Mouse (Mus musculus) left cerebral cortex, adult 18-20 months (tissue): ENCODE data around the gene Ankrd52. TPM values are rescaled to one million over a fixed set of nuclear protein-coding genes. Genes with fewer than 3 reads are reported as not detected.

Experiments
- DNase-seq, 2 experiments: peaks; one replicate each; pipeline ENCODE4 v3.0.0; 2021 to 2022; ENCODE audit warnings: low spot score in 2 of 2, mixed read lengths in 1 of 2
- total RNA-seq, 2 experiments: library from RNA; stranded (reverse); gene quantifications; 2 replicates each; pipeline ENCODE4 v1.2.3; 2021

Ankrd52 gene
- total RNA-seq, 2 experiments from 2014 or later = 51.0 to 52.2 TPM

- peak; percentile 86 to 94 for DNase-seq
Measured at GRCm38 (mm10) chr10:128368402-128369217, 8.3 kb upstream of the Ankrd52 start, which contains the start of gene Coq10a. TSS of gene Coq10a (minus strand) at chr10:128368997.

- DNase-seq = no peak
Measured at GRCm38 (mm10) chr10:128369218-128369543, 7.7 kb upstream of the Ankrd52 start.

- no peak for DNase-seq
Measured at GRCm38 (mm10) chr10:128369599-128369998, 7.3 kb upstream of the Ankrd52 start.

- no peak for DNase-seq
Measured at GRCm38 (mm10) chr10:128370021-128370420, 6.9 kb upstream of the Ankrd52 start.

GRCm38 (mm10) chr10:128370601-128371000 lies 6.3 kb upstream of the Ankrd52 start:
- DNase-seq = no peak

GRCm38 (mm10) chr10:128372142-128372541 lies 4.8 kb upstream of the Ankrd52 start:
- DNase-seq = no peak

- no peak for DNase-seq
Measured at GRCm38 (mm10) chr10:128372989-128373748, 3.7 kb upstream of the Ankrd52 start.

- no peak for DNase-seq
Measured at GRCm38 (mm10) chr10:128374393-128374792, 2.5 kb upstream of the Ankrd52 start.

- DNase-seq = no peak
Measured at GRCm38 (mm10) chr10:128376099-128376454, 838 bp upstream of the Ankrd52 start.

- peak in 1 of 2 experiments; percentile 31 for DNase-seq
Measured at GRCm38 (mm10) chr10:128377222-128377939, 466 bp downstream of the Ankrd52 start.

- no peak for DNase-seq
Measured at GRCm38 (mm10) chr10:128377940-128378448, 1.1 kb downstream of the Ankrd52 start.

- no peak for DNase-seq
Measured at GRCm38 (mm10) chr10:128378462-128378861, 1.5 kb downstream of the Ankrd52 start.

- no peak for DNase-seq
Measured at GRCm38 (mm10) chr10:128379260-128379659, 2.3 kb downstream of the Ankrd52 start.

GRCm38 (mm10) chr10:128380565-128380964 lies 3.6 kb downstream of the Ankrd52 start:
- DNase-seq = no peak

- no peak for DNase-seq
Measured at GRCm38 (mm10) chr10:128382482-128382881, 5.6 kb downstream of the Ankrd52 start.

- DNase-seq = no peak
Measured at GRCm38 (mm10) chr10:128385902-128386301, 9.0 kb downstream of the Ankrd52 start.

GRCm38 (mm10) chr10:128388941-128389340 lies 12.0 kb downstream of the Ankrd52 start:
- DNase-seq = no peak

GRCm38 (mm10) chr10:128389570-128389969 lies 12.7 kb downstream of the Ankrd52 start:
- no peak for DNase-seq

GRCm38 (mm10) chr10:128390366-128390765 lies 13.5 kb downstream of the Ankrd52 start:
- DNase-seq = no peak

GRCm38 (mm10) chr10:128391850-128392249 lies 14.9 kb downstream of the Ankrd52 start:
- no peak for DNase-seq

- no peak for DNase-seq
Measured at GRCm38 (mm10) chr10:128396017-128396673, 19.2 kb downstream of the Ankrd52 start.
